Mouse (Mus musculus) bone marrow, adult 2 months (tissue): ENCODE measurements at regions not wholly inside any gene's neighbourhood (a gene's known extent, or its start where the extent isn't known, plus 50 kb on each side); places are given as distances from the start of the nearest gene placed in this dataset.

Source experiments
- CTCF ChIP-seq: fragments of 200-500 bp; IDR thresholded peaks from 2 replicates; pipeline ENCODE4 v1.5.1; 2011; ENCODE audit warnings: low read length, control low read depth; ENCODE audit not compliant: control insufficient read depth, insufficient read depth
- POLR2A ChIP-seq: fragments of 200-500 bp; IDR thresholded peaks from 2 replicates; pipeline ENCODE4 v1.6.1; 2011; ENCODE audit warnings: low read depth, mild to moderate bottlenecking, control low read depth, low read length, borderline replicate concordance; ENCODE audit not compliant: control insufficient read depth

DNA sequence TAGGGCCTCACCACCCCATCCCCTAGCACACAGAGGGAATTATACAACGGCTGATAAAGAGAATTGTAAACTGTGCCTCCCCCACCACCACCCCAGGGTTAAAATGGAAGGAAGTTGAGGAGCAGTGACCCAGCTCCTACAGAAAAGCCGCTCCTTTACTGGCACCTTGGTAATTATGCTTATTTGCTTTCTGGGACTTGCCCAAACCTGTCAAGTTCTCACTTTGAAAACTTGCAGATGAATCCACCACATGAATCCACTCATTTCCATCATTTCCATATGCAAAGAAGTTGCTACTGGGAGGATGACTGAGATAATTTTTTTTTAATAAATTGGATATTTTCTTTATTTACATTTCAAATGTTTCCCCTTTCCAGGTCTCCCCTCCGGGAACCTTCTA, 142.1 kb upstream of the Tent5a start:
- TF ChIP-seq CTCF = no peak
- no peak for TF ChIP-seq POLR2A
